Mouse (Mus musculus): ENCODE measurements around the gene Shbg.
"Not testable (repeated sequence)": the region's sequence is repeated elsewhere in the genome, so short reads cannot be mapped to it uniquely, and the experiment has no call there.

GRCm38 (mm10) chr11:69614257-69614588 is 3.5 kb downstream of the Shbg start:
- TF ChIP-seq POLR2A (IDR thresholded peaks at IDR 0.05; ENCODE audit: extremely low read depth, insufficient read depth, low read length); CTCF (IDR thresholded peaks at IDR 0.05; ENCODE audit: low read depth, low read length): not testable (repeated sequence)

Measured in liver, adult 2 months (tissue).